Mouse (Mus musculus): ENCODE results near the gene Fabp1. TPM values are rescaled to one million over a fixed set of nuclear protein-coding genes. Genes with fewer than 3 reads are reported as not detected.

The Fabp1 gene
- polyA plus RNA-seq, 1 experiment from 2014 or later, result 0.88 TPM

GRCm38 (mm10) chr6:71249615-71250014 lies 50.0 kb downstream of the Fabp1 start:
- Histone ChIP-seq H3K27me3 (no peaks in the 10 kb centered on the region), H3K4me3 (no peak overlapping the region), H3K36me3 (no peaks in the 10 kb centered on the region), H3K9ac (no peak overlapping the region), H3K4me2 (no peak overlapping the region), H3K9me3 (no peaks in the 10 kb centered on the region), H3K27ac (no peak overlapping the region), H3K4me1 (no peaks in the 10 kb centered on the region)
- no peak for ATAC-seq (ENCODE audit: insufficient number of reproducible peaks, low FRiP score, low TSS enrichment, low read depth)
- 71% methylated on average over 3 of the region's 3 CpGs for WGBS

GRCm38 (mm10) chr6:71250951-71251350 lies 51.3 kb downstream of the Fabp1 start:
- Histone ChIP-seq H3K4me2 (no peak overlapping the region), H3K27me3 (no peaks in the 10 kb centered on the region), H3K36me3 (no peaks in the 10 kb centered on the region), H3K9me3 (no peaks in the 10 kb centered on the region), H3K9ac (no peak overlapping the region), H3K27ac (no peak overlapping the region), H3K4me3 (no peak overlapping the region), H3K4me1 (no peaks in the 10 kb centered on the region)
- WGBS, result 81% methylated on average over 8 of the region's 8 CpGs
- no peak for ATAC-seq (ENCODE audit: insufficient number of reproducible peaks, low FRiP score, low TSS enrichment, low read depth)

GRCm38 (mm10) chr6:71254456-71254855 lies 54.8 kb downstream of the Fabp1 start:
- 90% methylated on average over 6 of the region's 6 CpGs for WGBS

More at GRCm38 (mm10) chr6:71254456-71254855, 54.8 kb downstream of the Fabp1 start:
- Histone ChIP-seq H3K27me3 (no peaks in the 10 kb centered on the region), H3K9ac (no peak overlapping the region), H3K27ac (no peak overlapping the region), H3K9me3 (no peaks in the 10 kb centered on the region), H3K4me3 (no peak overlapping the region), H3K36me3 (no peaks in the 10 kb centered on the region), H3K4me2 (no peak overlapping the region), H3K4me1 (no peaks in the 10 kb centered on the region)
- ATAC-seq (ENCODE audit: insufficient number of reproducible peaks, low FRiP score, low TSS enrichment, low read depth), result no peak

Other genes starting within 250 kb of the Fabp1 start
- 0.76 and 0.82 TPM in 2 replicates for gene Foxi3, start 243.3 kb upstream of the Fabp1 start, polyA plus RNA-seq (2015; fragmentation: Nextera tagmentation; extraction: Ambion mirVana)
- gene Thnsl2, start 55.4 kb upstream of the Fabp1 start, polyA plus RNA-seq (2015; fragmentation: Nextera tagmentation; extraction: Ambion mirVana), result 8.3 and 9.9 TPM in 2 replicates
- 48.2 and 51.2 TPM in 2 replicates for gene Krcc1, start 71.8 kb downstream of the Fabp1 start, polyA plus RNA-seq (2015; fragmentation: Nextera tagmentation; extraction: Ambion mirVana)
- 9.6 and 17.0 TPM in 2 replicates for gene Smyd1, start 122.4 kb downstream of the Fabp1 start, polyA plus RNA-seq (2015; fragmentation: Nextera tagmentation; extraction: Ambion mirVana)
- gene Cd8b1, start 123.0 kb downstream of the Fabp1 start, polyA plus RNA-seq (2015; fragmentation: Nextera tagmentation; extraction: Ambion mirVana), result not detected in 2 replicates
- gene Cd8a, start 173.6 kb downstream of the Fabp1 start, polyA plus RNA-seq (2015; fragmentation: Nextera tagmentation; extraction: Ambion mirVana), result not detected in 2 replicates
- gene Rmnd5a, start 240.8 kb downstream of the Fabp1 start, polyA plus RNA-seq (2015; fragmentation: Nextera tagmentation; extraction: Ambion mirVana), result 9.7 and 13.1 TPM in 2 replicates

Measured in limb, embryonic 15.5 days (tissue).